Comparison of ENCODE assay signal across 8 mouse cellular contexts in genomic region chr14:56402311-56403071, GRCm38 (mm10). TPM values are rescaled to one million over a fixed set of nuclear protein-coding genes. Genes with fewer than 3 reads are reported as not detected.
DNase-seq lines count a peak whose midpoint lies in the region; ATAC-seq and TF ChIP-seq lines count a peak whose summit lies in the region.
"Had no signal": no experiment of that assay in that cellular context is flagged by ENCODE, and none has a peak within 500 bp of the region (broad histone marks: within the 10 kb centered on the region; RNA-seq: fewer than 3 reads in every experiment).

Gene Rnf17 (plus strand): TSS chr14:56402581.

- no peak for TF ChIP-seq EP300 in lung, postnatal 0 days (IDR thresholded peaks at IDR 0.05)

- TF ChIP-seq POLR2A in testis, adult 2 months (IDR thresholded peaks at IDR 0.05; ENCODE audit: control insufficient read depth, low read depth, low read length) = peak; percentile 99
- no peak for TF ChIP-seq POLR2A in thymus, adult 2 months (IDR thresholded peaks at IDR 0.05; ENCODE audit: control insufficient read depth, extremely low read depth, insufficient read depth, low read length, poor library complexity)

- no peak within 1 kb of the TSS for H3K27ac ChIP-seq in lung, embryonic 15.5 days
- H3K27ac ChIP-seq in lung, postnatal 0 days (ENCODE audit: low read length) = no peak within 1 kb of the TSS
- no peak within 1 kb of the TSS for H3K27ac ChIP-seq in embryonic facial prominence, embryonic 13.5 days
- H3K27ac ChIP-seq in testis, adult 2 months (ENCODE audit: control insufficient read depth, insufficient read depth, low read depth, low read length) = peak within 1 kb of the TSS; percentile 98
- no peak within 1 kb of the TSS for H3K27ac ChIP-seq in thymus, adult 2 months (ENCODE audit: control insufficient read depth, insufficient read depth, low read length)

- no peak for DNase-seq in lung, postnatal 0 days (ENCODE audit: low spot score)
- DNase-seq in liver = peak; percentile 51
- DNase-seq in layer of hippocampus, adult 11-12 months (ENCODE audit: low spot score) = no peak
- DNase-seq in thymus, adult 2 months = no peak

- H3K9ac ChIP-seq in lung, embryonic 15.5 days = no peak within 1 kb of the TSS
- no peak within 1 kb of the TSS for H3K9ac ChIP-seq in lung, postnatal 0 days (replicated peaks; ENCODE audit: low read depth)
- no peak within 1 kb of the TSS for H3K9ac ChIP-seq in embryonic facial prominence, embryonic 13.5 days

- H3K4me1 ChIP-seq in lung, embryonic 15.5 days = no peaks in the 10 kb centered on the region
- no peaks in the 10 kb centered on the region for H3K4me1 ChIP-seq in lung, postnatal 0 days (ENCODE audit: insufficient read depth, low read depth, low read length)
- no peaks in the 10 kb centered on the region for H3K4me1 ChIP-seq in embryonic facial prominence, embryonic 13.5 days
- H3K4me1 ChIP-seq in testis, adult 2 months (ENCODE audit: control insufficient read depth, insufficient read depth, low read length) = no peaks in the 10 kb centered on the region
- no peaks in the 10 kb centered on the region for H3K4me1 ChIP-seq in thymus, adult 2 months (replicated peaks; ENCODE audit: control insufficient read depth, insufficient read depth, low read length)

- TF ChIP-seq CTCF in lung, postnatal 0 days (IDR thresholded peaks at IDR 0.05) = no peak
- TF ChIP-seq CTCF in testis, adult 2 months (IDR thresholded peaks at IDR 0.05; ENCODE audit: control insufficient read depth, insufficient read depth, insufficient replicate concordance, low read depth, low read length) = peak; percentile 3; the same call in 1 of the 2 replicates
- no peak for TF ChIP-seq CTCF in thymus, adult 2 months (IDR thresholded peaks at IDR 0.05; ENCODE audit: borderline replicate concordance, control insufficient read depth, extremely low read depth, insufficient read depth, low read length, poor library complexity)

- no peak; the same call in 1 of the 2 replicates for ATAC-seq in lung, embryonic 15.5 days (ENCODE audit: borderline replicate concordance, extremely low read depth, low FRiP score, low TSS enrichment)
- no peak for ATAC-seq in lung, postnatal 0 days
- no peak for ATAC-seq in embryonic facial prominence, embryonic 13.5 days (ENCODE audit: insufficient number of reproducible peaks, insufficient read depth, low FRiP score, low TSS enrichment, low read depth)

- 63% methylated on average over 34 of the region's 34 CpGs for WGBS in lung, embryonic 15.5 days
- WGBS in lung, postnatal 0 days = 73% methylated on average over 32 of the region's 34 CpGs
- WGBS in embryonic facial prominence, embryonic 13.5 days = 68% methylated on average over 34 of the region's 34 CpGs
- WGBS in thymus, adult 2 months = 78% methylated on average over 34 of the region's 34 CpGs

- no peaks in the 10 kb centered on the region for H3K9me3 ChIP-seq in lung, embryonic 15.5 days
- H3K9me3 ChIP-seq in lung, postnatal 0 days (ENCODE audit: low read length) = no peaks in the 10 kb centered on the region
- H3K9me3 ChIP-seq in embryonic facial prominence, embryonic 13.5 days = no peaks in the 10 kb centered on the region

- peak within 1 kb of the TSS; percentile 13; the same call in 1 of the 2 replicates for H3K4me3 ChIP-seq in lung, embryonic 15.5 days
- no peak within 1 kb of the TSS for H3K4me3 ChIP-seq in lung, postnatal 0 days (ENCODE audit: low read depth, low read length)
- H3K4me3 ChIP-seq in embryonic facial prominence, embryonic 13.5 days = peak within 1 kb of the TSS; percentile 24
- H3K4me3 ChIP-seq in testis, adult 2 months (ENCODE audit: control insufficient read depth, low read depth, low read length) = peak within 1 kb of the TSS; percentile 100
- no peak within 1 kb of the TSS for H3K4me3 ChIP-seq in thymus, adult 2 months (ENCODE audit: control insufficient read depth, insufficient read depth, low read length)

- H3K4me2 ChIP-seq in lung, embryonic 15.5 days = peak within 1 kb of the TSS; percentile 35
- no peak within 1 kb of the TSS for H3K4me2 ChIP-seq in lung, postnatal 0 days (replicated peaks; ENCODE audit: low read depth, low read length)
- peak within 1 kb of the TSS; percentile 39 for H3K4me2 ChIP-seq in embryonic facial prominence, embryonic 13.5 days

- no peaks in the 10 kb centered on the region for H3K36me3 ChIP-seq in lung, embryonic 15.5 days
- H3K36me3 ChIP-seq in lung, postnatal 0 days (ENCODE audit: insufficient read depth, low read length) = no peaks in the 10 kb centered on the region
- no peaks in the 10 kb centered on the region for H3K36me3 ChIP-seq in embryonic facial prominence, embryonic 13.5 days
- H3K36me3 ChIP-seq in testis, adult 2 months (ENCODE audit: control insufficient read depth, insufficient read depth, low read length) = no peaks in the 10 kb centered on the region
- no peaks in the 10 kb centered on the region for H3K36me3 ChIP-seq in thymus, adult 2 months (ENCODE audit: control insufficient read depth, insufficient read depth, low read length)

- H3K27me3 ChIP-seq in lung, embryonic 15.5 days = no peaks in the 10 kb centered on the region
- H3K27me3 ChIP-seq in lung, postnatal 0 days (replicated peaks; ENCODE audit: insufficient read depth, low read length) = no peaks in the 10 kb centered on the region
- H3K27me3 ChIP-seq in embryonic facial prominence, embryonic 13.5 days = no peaks in the 10 kb centered on the region
- no peaks in the 10 kb centered on the region for H3K27me3 ChIP-seq in testis, adult 2 months (ENCODE audit: control insufficient read depth, insufficient read depth, low read length)
- H3K27me3 ChIP-seq in thymus, adult 2 months (ENCODE audit: control insufficient read depth, insufficient read depth, low read length) = no peaks in the 10 kb centered on the region

RNA-seq across cellular contexts. Expression of gene Rnf17, which starts in this region (rescaled TPM):
- 1.1 and 1.9 TPM in 2 replicates for polyA plus RNA-seq in lung, embryonic 15.5 days (2015; fragmentation: Nextera tagmentation; extraction: Ambion mirVana)
- 0.39 and 0.47 TPM in 2 replicates for polyA plus RNA-seq in lung, postnatal 0 days (2015; fragmentation: Nextera tagmentation; extraction: Ambion mirVana)
- 2.0 and 2.2 TPM in 2 replicates for polyA plus RNA-seq in embryonic facial prominence, embryonic 13.5 days (2015; fragmentation: Nextera tagmentation; extraction: Ambion mirVana)
- 39.2 and 51.0 TPM in 2 replicates for polyA plus RNA-seq in testis, adult 2 months (2012; rRNA removed)
- 0.03 TPM in 1 of 2 replicates, not detected in the other for polyA plus RNA-seq in thymus, adult 2 months (2012; rRNA removed)
- polyA plus RNA-seq: liver, adult 2 months had no signal

Comparison
In these comparisons a context has a peak if more than half of its experiments do, and no peak if none do; other contexts are left out.
1. RNA of gene Rnf17 (polyA plus RNA-seq): 39.2 to 51.0 TPM in testis, adult 2 months; 2.0 to 2.2 TPM in embryonic facial prominence, embryonic 13.5 days, 1.1 to 1.9 TPM in lung, embryonic 15.5 days, 0.39 to 0.47 TPM in lung, postnatal 0 days and 0.03 TPM in thymus, adult 2 months; every median in the first group is over 10 times any median in the second.
2. H3K4me3 ChIP-seq: peak in lung, embryonic 15.5 days (single experiment), embryonic facial prominence, embryonic 13.5 days (single experiment) and testis, adult 2 months (single experiment); none in lung, postnatal 0 days (single experiment) and thymus, adult 2 months (single experiment).